Mouse (Mus musculus): ENCODE data around the gene Kctd8.
"Not testable (repeated sequence)": the region's sequence is repeated elsewhere in the genome, so short reads cannot be mapped to it uniquely, and the experiment has no call there.

Gene Kctd8

DNA sequence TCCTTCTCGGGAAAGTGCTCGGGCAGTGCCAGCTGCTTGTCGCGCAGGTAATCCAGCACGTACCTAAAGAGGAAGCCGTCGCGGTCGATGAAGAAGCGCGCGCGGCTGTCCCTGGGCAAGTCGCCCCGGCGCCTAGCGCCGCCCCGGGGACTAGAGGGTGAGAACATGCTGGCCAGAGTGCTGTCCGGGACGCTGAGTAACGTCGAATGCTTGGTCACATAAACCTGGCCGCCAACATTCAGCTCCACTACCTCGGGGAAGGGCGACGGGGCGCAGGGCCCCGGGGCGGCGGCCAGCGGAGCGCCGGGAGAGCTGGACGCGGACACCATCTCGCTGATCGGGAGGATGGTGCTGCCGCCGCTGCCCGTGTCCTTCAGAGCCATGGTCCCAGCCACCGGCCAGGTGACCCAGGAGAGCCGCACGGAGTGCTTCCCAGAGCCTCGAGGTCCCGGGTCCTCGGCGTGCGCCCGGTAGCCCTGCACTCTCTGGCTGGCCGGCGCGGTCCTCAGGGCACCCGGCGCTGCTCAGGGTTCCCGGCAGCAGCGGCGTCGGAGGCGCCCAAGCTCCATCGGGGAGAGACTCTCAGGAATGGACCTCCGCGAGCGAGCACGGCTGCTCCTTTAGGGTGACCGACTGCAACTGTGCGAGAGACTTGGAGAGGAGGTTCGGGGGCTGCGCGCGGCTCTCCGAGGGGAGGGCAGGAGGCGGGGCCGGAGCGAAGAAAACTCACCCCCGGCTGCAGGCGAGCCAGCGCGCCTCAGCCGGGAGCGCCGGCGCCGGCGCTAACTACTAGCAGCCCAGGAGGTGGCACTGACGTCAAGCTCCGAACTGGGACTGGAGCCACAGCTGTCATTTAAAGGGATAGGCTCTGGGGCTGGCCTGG lies at the start of gene Kctd8:
Kctd8 (minus strand) TSS at position 761 of the 883 bp plus-strand sequence.
- no peak for DNase-seq (ENCODE audit: low read depth)

DNA sequence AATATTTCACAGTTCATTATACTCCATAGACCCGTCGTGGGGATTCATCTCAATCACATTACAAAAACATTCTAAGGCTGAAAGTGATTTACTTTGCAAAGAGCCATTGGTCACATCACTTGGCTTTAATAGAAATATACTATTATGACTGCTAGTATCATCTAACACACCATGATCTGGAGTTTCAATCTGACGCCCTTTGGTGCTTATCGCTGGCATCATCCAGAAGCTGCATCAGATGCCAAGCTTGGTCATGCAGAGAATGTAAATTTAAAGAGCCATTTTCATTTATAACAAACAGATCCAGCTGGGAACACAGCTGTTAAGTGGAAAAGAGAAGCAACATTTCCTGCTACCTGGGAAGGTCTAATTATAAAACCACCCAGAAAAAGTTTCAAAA lies 37.6 kb upstream of the Kctd8 start:
- DNase-seq (ENCODE audit: low read depth): no peak

DNA sequence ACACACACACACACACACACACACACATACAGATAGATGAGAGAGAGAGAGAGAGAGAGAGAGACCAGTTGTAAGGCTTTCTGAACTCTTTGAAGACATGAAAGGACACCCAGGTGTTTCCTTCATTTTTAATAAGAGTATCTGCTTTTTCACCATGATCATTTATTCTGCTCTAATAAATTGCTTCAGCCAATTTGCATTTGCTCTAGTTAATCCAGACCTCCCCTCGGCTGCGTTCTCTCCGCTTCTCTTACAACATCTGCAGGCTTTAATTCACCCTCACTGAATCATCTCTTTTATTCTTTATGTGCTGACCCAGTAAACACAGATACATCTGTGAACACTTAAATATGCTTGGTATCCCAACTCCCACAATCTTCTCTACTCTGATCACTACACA lies 9.1 kb upstream of the Kctd8 start:
- DNase-seq (ENCODE audit: low read depth): no peak

DNA sequence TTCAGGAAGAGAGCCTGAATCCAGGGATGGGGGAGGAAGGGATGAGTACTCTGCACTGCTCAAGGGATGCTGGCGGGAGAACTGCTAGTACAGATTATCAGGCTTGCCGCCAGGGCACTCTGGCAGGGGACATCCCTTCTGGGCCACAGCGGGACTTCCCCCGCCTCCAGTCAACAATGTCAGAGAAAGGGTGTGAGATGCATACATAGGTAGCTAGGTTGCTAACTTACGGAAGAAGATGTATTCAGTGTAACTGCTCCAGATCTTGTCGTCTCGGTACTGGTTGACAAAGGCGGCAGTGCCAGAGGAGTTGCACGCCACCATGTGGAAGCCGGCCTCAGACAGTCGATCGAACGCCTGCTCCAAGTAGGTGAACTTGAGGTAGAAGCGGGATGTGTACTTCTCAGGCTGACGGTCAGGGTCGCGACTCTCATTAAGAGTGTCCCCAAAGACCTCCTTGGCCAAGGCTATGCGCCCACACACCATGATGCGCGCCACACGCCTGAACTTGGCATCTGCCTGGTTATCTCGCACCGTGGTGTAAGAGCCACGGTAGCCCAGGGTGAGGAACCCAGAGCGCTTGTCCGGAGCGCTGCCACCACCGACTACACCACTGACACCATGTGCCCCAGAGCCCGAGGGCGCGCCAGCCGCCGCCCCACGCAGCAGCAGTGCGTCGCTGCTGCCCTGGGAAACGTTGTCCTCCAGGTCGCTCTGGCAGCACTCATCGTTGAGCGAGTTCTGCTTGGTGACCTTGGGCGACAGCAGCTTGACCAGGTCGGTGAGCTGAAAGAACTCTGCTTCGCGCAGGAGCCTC lies 1.2 kb downstream of the Kctd8 start:
- DNase-seq (ENCODE audit: low read depth): no peak

DNA sequence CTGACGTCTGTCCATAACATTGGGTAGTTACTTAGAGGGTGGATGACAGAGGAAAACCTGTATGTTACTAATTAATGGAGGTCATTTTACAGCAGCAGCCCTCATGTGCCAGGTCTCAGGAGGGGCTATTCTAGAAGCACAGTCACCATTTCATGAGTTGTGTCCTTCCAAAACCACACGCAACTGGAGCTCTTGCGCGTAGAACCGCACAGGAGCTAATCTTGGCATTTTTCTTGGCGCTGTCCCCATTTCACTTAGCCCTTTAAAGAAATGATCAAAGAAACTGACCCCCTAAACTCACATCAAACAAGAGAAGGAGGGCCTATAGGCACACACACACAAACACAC lies 1.9 kb downstream of the Kctd8 start:
- DNase-seq (ENCODE audit: low read depth): no peak

DNA sequence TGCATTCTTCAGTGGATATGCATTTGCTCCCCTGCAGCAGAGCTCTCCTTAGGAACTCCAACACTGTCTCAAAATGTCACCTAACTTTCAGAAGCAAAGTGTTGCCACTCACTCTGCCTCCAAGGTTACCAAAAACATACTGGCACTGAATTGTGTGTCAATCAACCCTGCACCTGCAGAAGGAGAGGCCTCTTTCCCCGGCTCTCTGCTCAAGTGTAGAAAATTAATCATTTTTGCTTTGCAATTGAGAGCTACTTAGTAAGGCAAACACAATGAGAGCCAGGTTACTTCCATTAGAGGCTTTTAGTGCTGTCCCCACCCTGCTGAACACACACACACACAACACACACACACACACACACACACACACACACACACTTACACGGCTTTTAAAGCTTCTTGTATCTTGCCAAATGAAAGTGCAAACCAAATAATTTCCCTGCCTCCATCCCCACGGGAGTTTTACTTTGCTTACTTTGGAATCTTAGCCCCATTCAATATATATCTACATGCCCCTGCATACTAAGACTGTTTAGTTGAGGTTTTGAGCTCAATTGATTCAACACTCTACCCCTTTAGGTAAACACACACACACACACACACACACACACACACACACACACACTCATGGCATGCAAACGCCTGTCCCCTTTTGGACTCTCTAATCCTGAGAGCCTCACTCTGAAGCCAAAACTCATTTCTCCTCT lies 2.4 kb downstream of the Kctd8 start:
- no peak for DNase-seq (ENCODE audit: low read depth)

DNA sequence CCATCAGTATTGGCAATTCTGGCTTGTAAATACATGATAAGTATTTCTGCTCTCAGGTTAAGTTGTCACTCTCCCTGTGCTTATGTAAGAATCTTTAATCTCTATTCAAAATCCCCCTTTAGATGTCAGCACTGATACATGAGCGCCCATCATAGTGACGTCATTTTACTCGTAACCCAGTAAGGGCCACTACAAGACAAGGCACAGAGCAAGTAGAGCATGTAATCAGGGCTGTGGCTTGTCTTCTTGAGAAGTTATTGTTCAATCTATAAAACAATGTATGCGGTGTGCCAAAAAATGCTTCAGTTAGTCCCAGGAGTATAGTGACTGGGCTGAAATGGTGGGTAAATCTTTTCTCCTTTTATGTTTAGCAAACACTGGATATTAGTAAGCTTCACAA lies 13.9 kb downstream of the Kctd8 start:
- DNase-seq (ENCODE audit: low read depth): no peak

DNA sequence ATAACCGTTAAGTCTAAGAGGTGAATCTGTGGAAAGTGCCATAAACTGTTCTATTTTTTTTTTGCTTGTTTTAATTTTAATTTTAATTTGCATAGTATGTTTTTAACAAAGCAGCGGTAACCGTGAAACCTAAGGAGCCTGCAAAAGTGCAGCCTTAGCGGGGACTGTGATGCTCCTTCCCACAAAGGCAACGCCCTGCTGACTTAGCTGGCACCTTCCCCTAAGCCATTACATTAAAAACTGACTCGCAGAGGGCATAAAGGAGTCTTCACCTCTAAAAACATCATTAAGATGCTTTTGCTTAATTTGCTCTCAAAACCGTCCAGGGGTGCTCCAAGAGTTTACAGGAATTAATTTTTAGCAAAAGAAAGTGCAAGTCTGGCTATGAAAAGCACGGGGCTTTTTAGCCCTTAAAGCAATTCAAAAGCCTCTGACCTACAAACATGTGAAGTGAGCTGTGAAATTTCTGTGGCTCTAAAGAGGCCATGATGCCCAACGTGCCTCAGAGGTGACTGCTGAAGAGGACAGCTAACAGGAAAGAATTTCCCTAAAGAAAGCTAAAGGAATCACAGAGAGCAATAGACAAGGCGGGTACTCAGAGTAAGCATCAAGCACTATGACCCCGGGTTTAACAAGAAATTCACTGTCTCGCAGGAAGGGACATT lies 16.8 kb downstream of the Kctd8 start:
- no peak for DNase-seq (ENCODE audit: low read depth)

DNA sequence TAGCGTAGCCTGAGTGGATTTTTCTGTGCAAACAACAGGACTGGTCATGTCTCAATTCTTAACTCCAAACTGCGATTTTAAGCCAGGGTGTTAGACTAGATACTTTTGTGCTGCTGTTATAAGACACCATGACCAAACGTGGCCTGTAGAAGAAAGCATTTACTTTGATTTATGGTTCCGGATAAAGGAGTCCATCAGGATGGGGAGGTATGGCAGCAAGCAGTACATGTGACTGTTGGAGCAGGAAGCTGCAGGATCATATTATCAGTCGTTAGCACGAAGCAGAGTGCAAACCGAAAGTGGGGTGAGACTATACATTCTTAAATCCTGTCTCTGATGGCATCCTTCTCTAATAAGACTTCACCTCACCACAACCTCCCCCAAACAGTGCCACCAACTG lies 28.9 kb downstream of the Kctd8 start:
- no peak for DNase-seq (ENCODE audit: low read depth)

DNA sequence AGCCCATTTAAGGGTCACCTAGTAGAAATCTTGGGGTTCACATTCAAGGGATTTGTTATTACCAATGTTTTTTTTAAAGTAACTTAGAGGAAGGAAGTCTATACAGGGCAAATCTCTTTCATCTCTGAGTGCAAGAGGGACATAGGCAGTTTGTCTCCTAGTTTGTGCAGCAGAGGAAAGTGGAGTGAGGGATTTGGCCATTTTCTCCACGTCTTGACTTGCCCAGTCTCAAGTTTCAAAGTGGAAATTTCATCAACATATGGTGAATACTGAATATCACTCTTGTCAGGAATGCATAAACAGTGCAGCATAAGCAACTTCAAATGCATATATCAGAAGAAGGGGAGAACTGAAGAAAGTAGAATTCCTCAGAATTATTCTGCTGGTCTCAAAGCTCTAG lies 39.8 kb downstream of the Kctd8 start:
- DNase-seq (ENCODE audit: low read depth): no peak

DNA sequence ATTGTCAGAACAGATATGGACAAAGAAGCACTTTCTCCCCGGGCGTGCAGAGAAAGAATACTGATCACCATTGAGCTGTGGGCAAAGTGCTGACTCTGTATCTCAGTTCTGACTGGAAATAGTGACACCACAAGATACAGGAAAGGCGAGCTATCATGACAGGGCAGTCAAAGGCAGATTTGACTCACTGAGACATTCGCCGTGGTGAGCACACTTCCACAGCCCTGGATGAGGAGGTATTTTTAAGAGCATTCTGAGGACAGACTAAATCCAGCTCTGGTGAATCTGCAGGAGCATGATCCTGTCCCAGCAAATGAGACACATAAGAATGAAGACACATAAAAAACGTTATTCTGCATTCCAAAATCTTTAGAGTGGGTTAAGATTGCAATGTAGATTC lies 49.1 kb downstream of the Kctd8 start:
- no peak for DNase-seq (ENCODE audit: low read depth)

DNA sequence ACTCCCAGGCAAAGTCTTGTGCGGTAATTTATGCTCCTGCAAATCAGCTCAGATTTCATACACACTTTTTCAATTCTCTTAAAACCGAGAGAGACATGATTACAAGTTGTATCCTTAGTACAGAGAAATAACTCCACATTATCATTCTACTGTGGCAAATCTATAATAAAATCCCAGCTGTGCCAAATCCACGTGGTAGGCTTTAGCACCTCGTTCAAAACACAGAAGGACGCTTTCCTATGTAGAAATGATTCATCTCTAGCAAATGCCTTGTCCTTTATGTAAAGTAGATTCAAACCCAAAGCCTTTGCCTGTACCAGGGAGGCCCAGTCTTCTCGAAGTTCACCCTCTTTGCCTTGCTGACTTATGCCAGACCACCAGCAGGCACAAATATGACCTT lies 57.1 kb downstream of the Kctd8 start:
- DNase-seq (ENCODE audit: low read depth): no peak

DNA sequence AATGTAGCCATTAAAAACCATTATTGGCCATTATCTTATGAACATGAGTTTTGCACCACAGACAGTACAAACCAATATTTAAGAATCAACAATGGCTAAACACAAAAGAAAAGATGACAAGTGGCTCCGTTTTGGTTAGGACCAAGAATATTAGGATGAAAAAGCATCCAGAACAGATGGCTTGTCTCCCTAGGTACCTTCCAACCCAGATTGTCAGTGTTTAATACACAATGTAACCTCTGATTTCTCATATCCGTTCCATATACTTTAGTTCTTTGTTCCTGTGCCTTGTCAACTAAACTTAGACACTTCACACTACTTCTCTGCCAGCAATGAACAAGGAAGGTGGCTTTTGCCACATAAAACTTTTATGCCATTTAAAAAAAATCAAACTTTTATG lies 89.1 kb downstream of the Kctd8 start:
- no peak for DNase-seq (ENCODE audit: low read depth)

DNA sequence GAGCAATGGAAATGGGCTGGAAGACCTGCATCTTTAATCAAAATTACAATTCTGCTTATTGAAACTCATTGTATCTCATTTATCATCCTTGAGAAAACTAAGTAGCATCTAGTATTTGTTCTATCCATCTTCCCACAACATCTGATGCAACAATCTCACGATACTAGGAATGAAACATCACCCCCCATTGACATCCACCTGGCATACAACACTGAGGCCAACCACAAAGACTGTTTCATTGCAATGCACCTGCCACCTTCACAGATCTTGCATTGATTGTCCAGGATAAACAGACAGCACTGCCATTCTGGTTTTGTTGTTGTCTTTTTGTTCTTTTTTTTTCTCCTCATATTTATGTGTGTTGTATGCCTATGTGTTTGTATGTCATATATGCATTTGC lies 99.5 kb downstream of the Kctd8 start:
- DNase-seq (ENCODE audit: low read depth): no peak

DNA sequence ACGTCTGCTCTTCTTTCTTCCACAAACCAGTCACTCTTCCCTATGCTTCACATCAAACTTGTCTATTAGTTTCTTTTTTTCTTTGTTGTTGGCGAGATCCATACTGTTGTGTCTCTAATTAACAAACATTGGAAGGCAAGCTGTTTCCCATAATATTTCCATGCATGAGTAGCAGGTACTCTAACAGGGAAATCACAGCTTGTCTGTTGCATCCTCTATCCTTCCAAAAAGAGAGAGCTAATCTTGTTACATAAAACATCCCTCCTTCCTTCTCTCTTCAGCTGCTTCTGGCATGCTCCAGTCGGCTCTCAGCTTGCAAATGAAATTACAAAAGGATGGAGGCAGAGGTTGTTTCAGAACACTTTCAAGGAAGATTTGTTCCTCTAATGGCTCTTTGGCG lies 107.9 kb downstream of the Kctd8 start:
- DNase-seq (ENCODE audit: low read depth): no peak

DNA sequence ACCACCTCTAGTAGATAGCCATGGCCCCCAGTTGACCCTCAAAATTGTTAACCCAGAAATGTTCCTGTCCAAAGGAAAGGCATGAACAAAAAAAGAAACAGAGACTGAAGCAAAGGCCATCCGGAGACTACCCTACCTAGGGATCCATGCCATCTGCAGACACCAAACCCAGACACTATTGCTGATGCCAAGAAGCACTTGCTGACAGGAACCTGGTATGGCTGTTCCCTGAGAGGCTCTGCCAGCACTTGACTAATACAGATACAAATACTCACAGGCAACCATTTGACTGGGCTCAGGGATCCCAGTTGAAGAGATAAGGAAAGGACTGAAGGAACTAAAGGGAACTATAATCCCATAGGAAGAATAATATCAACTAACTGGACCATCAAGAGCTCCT lies 109.8 kb downstream of the Kctd8 start:
- DNase-seq (ENCODE audit: low read depth): not testable (repeated sequence)

DNA sequence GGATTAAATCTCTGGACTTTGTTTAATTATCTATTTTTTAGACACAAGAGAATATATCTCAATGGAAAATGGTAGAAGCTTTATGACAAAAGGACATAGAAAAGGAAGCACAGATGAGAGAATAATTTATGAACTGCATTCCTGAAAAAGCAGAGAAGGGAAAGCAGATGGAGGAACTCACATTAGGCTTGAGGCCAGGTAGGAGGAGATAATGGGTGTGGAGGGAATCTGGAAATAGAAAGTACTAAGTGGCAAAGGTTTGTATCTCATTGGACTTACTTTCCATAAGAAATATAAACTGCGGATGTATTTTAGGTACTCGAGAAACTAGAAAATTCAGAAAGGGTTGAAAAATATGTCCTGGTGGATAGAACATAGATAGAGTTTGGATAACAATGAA lies 114.3 kb downstream of the Kctd8 start:
- no peak for DNase-seq (ENCODE audit: low read depth)

DNA sequence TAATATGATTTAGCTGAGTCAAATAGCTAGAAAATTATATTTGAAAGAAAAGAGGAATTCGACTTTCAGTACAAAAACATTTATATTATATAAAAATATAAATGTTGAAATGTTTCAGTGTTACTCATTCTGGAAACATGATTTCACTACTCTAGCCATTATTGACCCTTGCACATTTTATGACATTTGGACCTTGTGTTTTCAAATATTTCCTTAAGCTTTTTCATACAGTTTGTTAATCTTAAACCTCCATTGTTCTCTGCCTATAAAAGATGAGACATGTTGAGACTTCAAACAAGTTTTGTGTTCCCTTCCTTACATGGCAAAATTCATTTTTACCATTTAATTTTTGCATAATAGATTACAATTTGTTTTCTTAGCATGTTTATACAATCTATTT lies 118.9 kb downstream of the Kctd8 start:
- no peak for DNase-seq (ENCODE audit: low read depth)

DNA sequence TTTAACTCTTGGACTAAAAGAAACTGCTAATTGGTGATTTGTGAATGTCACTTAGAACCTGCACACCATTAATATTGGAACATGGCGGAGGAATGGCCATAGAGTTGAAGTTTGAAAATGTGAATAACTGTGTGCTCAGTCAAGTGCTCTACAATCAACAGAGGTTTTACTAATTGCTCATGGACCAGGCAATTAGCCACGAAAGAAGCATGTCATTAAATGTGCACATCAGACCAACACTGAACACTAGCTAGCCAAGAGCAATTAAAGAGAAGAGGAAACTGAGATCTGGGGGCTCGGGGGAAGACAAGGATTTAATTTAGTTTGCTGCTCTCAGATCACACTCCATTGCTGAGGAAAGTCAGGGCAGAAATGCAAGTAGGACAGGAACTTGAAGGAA lies 126.3 kb downstream of the Kctd8 start:
- DNase-seq (ENCODE audit: low read depth): no peak

DNA sequence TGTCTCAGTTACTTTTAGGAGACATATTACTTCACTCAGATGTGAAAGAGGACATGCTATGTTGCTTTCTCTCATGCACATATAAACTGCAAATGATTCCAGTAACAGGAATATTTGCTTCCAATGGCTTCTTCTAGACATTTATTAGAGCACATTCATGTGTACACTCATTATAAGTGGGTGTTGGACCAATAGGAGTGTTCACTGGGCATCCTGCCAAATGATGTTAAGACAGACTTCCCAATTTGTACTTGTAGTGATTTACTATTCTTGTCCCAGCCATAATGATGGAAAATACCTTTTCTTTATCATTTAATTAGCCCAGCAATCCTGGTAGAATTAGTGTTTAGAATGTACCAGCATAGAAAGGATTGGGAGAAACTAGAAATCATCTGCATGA lies 132.1 kb downstream of the Kctd8 start:
- DNase-seq (ENCODE audit: low read depth): no peak

DNA sequence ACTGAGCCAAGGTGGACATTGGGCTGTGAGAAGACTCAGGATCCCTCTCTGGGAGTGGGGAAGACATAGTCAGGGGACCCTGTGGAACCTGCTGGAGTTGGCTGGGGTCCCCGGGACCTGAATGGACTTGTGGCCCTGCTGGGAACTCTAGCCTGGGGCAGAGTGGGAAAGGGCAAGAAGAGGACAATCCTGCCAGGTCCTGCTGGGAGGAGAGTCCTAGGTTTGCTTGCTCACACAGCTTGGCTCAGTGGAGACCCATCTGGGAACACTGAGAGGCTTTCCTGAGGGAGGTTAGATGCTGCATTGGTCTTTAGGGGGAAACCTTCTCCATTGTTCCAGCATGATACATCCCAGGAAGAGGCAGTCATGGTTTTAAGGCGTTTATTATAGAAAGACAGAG lies 133.8 kb downstream of the Kctd8 start:
- DNase-seq (ENCODE audit: low read depth): no peak

DNA sequence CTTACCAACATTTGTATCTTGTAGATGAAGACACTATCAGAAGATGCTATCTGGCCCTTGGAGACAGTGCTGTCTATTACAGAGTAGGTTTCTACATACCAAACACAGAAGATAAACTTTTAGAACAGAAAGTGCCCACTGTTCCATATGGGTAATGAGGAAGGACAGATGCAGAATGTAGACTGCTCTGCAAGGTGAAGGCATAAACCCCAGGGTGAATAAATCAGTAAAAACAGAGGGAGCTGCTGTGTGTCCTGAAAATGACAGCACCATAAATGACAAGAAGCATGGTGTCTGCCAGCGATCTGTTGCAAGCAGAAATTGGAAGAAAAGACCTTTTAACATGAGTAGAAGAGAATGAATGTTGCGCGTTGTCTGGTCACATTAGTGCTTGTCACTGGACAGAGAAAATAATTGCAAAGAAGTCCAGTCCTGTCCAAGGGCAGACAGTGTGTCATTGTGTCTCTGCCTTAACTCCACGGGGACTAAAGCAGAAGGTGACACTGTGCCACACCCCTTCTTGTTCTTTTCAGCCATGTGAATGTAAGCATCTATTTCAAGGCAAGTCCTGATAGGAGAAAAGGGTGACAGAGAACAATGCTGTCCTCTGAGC lies 181.5 kb downstream of the Kctd8 start:
- DNase-seq (ENCODE audit: low read depth): no peak

Measured in NIH3T3 (cell line).